Mouse (Mus musculus): ENCODE data around the gene Nlk. TPM values are rescaled to one million over a fixed set of nuclear protein-coding genes. Genes with fewer than 3 reads are reported as not detected.
"Not testable (repeated sequence)": the region's sequence is repeated elsewhere in the genome, so short reads cannot be mapped to it uniquely, and the experiment has no call there.

Nlk gene
- polyA plus RNA-seq, 1 experiment from 2014 or later = 13.4 TPM

DNA sequence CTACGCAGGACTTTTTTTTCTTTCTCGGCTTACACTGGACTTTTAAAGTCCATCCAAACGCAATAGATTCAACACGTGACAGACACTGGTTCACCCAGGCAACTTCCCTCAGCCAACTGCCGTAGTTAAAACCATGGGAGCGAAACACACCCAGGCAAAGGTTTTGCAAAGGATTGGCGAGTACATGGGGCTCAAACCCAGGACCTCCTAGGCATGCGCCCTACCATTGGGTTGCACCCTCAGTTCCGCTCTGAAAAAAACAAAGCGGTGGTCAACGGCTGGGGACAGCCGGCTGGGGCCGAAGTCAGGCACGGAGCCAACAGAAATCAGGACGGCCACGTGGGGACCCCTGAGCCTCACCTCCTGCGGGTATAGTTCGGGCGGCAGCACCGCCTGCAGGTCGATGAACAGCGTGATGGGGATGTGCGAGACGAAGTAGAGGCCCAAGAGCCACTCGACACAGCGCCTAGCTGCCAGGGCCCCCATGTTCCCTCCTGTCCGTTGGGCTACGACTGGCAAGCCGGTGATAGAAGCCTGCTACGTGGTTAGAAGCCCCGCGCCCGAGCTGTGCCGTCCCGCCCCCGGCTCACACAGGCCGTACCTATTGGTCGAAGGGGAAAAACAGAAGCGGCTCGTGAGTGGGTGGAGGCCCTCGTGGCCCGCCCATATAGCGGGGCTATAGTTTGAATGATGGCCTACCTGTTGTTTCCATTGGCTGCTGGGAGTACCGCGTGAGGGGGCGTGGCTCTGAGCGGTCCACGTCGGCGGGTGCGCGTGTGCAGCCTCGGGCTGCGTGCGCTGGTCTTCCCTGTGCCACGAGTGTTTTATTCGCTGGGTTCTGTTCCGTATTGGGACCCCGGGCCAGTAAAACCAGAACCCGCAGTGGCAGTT lies 146.8 kb downstream of the Nlk start, which contains the start of gene Tmem97:
Tmem97 (minus strand) TSS at position 610 of the 891 bp plus-strand sequence.
- Histone ChIP-seq H3K4me3 (peak within 1 kb of the TSS; percentile 80), H3K4me1 (peaks cover 29% of the 10 kb centered on the region), H3K9me3 (no peaks in the 10 kb centered on the region), H3K27ac (peak within 1 kb of the TSS; percentile 94), H3K27me3 (ENCODE audit: insufficient read depth, poor library complexity, severe bottlenecking) (no peaks in the 10 kb centered on the region), H3K36me3 (peaks cover 3% of the 10 kb centered on the region; the same call in 1 of the 2 replicates)
- peak; percentile 99 for DNase-seq (ENCODE audit: low spot score)
- WGBS = under 1% methylated on average over 60 of the region's 60 CpGs

- Histone ChIP-seq H3K4me3 (peak overlapping the region; percentile 80), H3K27me3 (ENCODE audit: insufficient read depth, poor library complexity, severe bottlenecking) (no peaks in the 10 kb centered on the region), H3K9me3 (no peaks in the 10 kb centered on the region), H3K36me3 (peaks cover 9% of the 10 kb centered on the region; the same call in 1 of the 2 replicates), H3K4me1 (peaks cover 25% of the 10 kb centered on the region), H3K27ac (peak overlapping the region; percentile 94)
- no peak for DNase-seq (ENCODE audit: low spot score)
- WGBS = 7% methylated on average over 5 of the region's 5 CpGs
Measured at GRCm38 (mm10) chr11:78549491-78549987, 147.6 kb downstream of the Nlk start.

DNA sequence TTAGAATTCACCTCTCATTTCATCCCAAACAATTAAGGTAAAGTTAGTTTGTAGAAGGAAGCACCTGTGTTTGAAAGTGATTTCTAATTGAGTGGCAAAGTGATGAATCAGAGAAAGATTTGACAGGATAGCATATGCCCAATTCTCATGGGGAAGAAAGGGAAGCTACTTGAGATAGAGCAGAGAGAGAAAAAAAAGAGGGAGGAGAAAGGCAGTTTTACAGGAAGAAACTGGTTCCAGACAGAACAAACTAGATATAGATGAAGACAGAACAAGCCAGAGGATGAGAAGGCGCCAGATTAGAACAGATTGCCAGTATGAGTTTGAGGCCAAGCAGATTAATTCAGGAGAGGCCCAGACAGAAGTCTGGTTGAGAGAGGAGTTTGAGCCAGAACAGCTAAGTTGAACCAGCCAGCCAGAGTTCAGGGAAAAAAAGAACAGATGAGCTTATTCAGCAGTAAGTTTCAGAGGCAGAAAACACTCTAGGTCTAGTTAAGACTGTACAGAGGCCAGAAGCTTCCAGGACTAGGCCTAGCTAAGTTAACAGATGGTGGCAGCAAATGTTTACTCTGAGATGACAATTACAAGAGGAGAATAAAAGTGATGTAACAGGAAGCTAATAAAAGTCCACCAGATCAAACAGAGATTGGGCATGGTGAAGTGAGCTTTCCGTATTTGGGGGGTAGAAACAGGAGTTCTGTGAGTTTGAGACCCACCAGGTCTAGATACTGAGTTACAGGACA lies 149.3 kb downstream of the Nlk start:
- H3K4me3 ChIP-seq = no peak overlapping the region
- H3K27me3 ChIP-seq (ENCODE audit: insufficient read depth, poor library complexity, severe bottlenecking) = no peaks in the 10 kb centered on the region
- no peak for DNase-seq (ENCODE audit: low spot score)
- no peak overlapping the region for H3K27ac ChIP-seq
- WGBS = 78% methylated on average over 2 of the region's 2 CpGs
- peaks cover 25% of the 10 kb centered on the region for H3K4me1 ChIP-seq
- H3K9me3 ChIP-seq = no peaks in the 10 kb centered on the region
- peaks cover 21% of the 10 kb centered on the region for H3K36me3 ChIP-seq

- Histone ChIP-seq H3K27ac (no peak overlapping the region), H3K4me1 (peaks cover 17% of the 10 kb centered on the region), H3K36me3 (peaks cover 43% of the 10 kb centered on the region), H3K27me3 (ENCODE audit: insufficient read depth, poor library complexity, severe bottlenecking) (no peaks in the 10 kb centered on the region), H3K4me3 (no peak overlapping the region), H3K9me3 (no peaks in the 10 kb centered on the region)
- WGBS = 61% methylated on average over 8 of the region's 8 CpGs
- no peak for DNase-seq (ENCODE audit: low spot score)
Measured at GRCm38 (mm10) chr11:78545181-78545580, 152.0 kb downstream of the Nlk start.

DNA sequence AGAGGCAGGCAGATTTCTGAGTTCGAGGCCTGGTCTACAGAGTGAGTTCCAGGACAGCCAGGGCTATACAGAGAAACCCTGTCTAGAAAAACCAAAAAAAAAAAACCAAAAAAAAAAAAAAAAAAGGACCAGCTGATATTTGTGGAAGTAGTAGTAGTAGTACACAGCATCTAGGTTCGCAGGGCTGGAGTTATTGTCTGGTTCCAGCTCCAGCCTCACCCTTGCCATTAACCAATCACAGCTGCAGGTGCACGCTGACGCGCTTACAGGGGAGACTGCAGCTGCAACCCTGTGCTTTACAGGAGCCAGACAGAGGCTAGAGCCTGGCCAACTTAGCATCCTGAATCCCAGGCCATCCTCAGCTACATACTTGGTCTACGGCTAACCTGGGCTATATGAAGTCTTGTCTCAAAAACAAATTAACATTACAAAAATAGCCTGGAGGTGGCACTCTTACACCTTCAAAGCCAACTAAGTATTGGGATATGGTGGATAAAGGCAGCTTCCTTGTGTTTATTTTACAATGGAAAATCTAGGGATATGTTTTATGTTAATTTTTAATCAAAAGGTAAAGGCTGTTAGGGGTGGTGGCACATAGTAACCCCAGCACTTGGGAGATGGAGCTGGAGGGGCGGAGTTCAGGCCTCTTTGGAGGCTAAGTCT lies 152.6 kb downstream of the Nlk start:
- peaks cover 49% of the 10 kb centered on the region for H3K36me3 ChIP-seq

GRCm38 (mm10) chr11:78540358-78540757 lies 156.8 kb downstream of the Nlk start:
- no peak overlapping the region for H3K4me3 ChIP-seq
- DNase-seq (ENCODE audit: low spot score) = no peak
- H3K9me3 ChIP-seq = no peaks in the 10 kb centered on the region
- no peak overlapping the region for H3K27ac ChIP-seq
- peaks cover 13% of the 10 kb centered on the region for H3K4me1 ChIP-seq
- H3K36me3 ChIP-seq = peaks cover 57% of the 10 kb centered on the region
- no peaks in the 10 kb centered on the region for H3K27me3 ChIP-seq (ENCODE audit: insufficient read depth, poor library complexity, severe bottlenecking)
- 86% methylated on average over 3 of the region's 3 CpGs for WGBS

More for the DNA sequence above, 152.6 kb downstream of the Nlk start:
- H3K9me3 ChIP-seq = no peaks in the 10 kb centered on the region
- H3K4me1 ChIP-seq = peaks cover 13% of the 10 kb centered on the region
- WGBS = 93% methylated on average over 7 of the region's 7 CpGs
- DNase-seq (ENCODE audit: low spot score) = no peak
- H3K27me3 ChIP-seq (ENCODE audit: insufficient read depth, poor library complexity, severe bottlenecking) = no peaks in the 10 kb centered on the region
- H3K4me3 ChIP-seq = no peak overlapping the region
- no peak overlapping the region for H3K27ac ChIP-seq

DNA sequence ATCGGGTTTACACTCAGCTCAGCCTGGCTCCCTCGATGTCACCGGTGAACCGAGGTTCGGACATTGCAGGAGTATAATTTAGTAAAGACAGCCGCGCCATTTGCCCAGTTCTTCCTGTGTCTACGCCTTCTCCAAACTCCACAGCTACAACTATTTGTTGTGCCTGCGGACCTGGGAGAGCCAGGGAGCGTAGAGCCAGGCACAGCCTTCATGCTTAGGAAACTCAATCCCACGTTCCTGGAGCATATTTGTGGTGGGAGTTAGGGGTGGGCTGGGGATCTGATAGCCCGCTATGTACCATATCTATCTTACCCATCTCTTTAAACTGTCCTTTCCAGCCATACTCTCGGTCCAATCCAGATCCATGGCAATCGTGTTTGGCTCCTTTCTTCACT lies 160.5 kb downstream of the Nlk start:
- H3K36me3 ChIP-seq = peaks cover 39% of the 10 kb centered on the region
- peak overlapping the region; percentile 87 for H3K4me3 ChIP-seq
- peak overlapping the region; percentile 93 for H3K27ac ChIP-seq
- no peak for DNase-seq (ENCODE audit: low spot score)
- H3K27me3 ChIP-seq (ENCODE audit: insufficient read depth, poor library complexity, severe bottlenecking) = no peaks in the 10 kb centered on the region
- WGBS = 3% methylated on average over 14 of the region's 14 CpGs
- peaks cover 29% of the 10 kb centered on the region for H3K4me1 ChIP-seq
- no peaks in the 10 kb centered on the region for H3K9me3 ChIP-seq

DNA sequence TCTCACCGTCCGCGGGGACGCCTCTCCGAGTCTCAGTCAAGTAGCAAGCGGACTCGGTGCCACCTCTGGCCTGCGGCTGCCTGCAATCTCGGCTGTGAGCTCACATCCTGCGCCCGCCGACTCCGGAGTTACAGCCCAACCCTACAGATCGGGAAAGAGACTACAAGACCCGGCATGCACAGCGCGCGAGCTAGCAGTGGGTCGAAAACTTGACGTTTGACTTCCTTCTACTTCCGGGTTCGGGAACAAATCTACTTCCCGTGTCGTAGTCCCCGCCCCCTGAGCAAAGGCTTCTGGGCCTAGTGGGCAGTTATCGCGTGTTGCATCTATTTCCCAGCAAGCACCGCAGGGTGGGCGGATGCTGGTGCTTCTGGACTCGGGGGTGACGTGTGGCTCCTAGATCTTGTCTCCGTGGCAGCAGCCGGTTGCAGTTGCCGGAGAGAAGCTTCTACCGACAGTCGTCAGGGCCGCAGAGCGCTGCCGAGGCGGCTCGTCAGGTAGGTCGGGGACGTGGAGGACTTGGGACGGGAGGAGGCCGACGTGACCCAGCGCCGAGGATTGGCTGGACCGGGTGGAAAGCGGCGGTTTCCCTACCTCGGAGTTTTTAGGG lies 161.0 kb downstream of the Nlk start, which contains the start of the genes Tnfaip1 and Ift20:
Tnfaip1 (minus strand) TSS at position 253 of the 610 bp plus-strand sequence.
Ift20 (plus strand) TSS at position 282 of the 610 bp plus-strand sequence.
- Histone ChIP-seq H3K27ac (peak within 1 kb of the TSS; percentile 93), H3K36me3 (peaks cover 35% of the 10 kb centered on the region), H3K4me1 (peaks cover 29% of the 10 kb centered on the region), H3K9me3 (no peaks in the 10 kb centered on the region), H3K4me3 (peak within 1 kb of the TSS; percentile 87), H3K27me3 (ENCODE audit: insufficient read depth, poor library complexity, severe bottlenecking) (no peaks in the 10 kb centered on the region)
- under 1% methylated on average over 52 of the region's 52 CpGs for WGBS
- DNase-seq (ENCODE audit: low spot score) = peak; percentile 100

- DNase-seq (ENCODE audit: low spot score) = no peak
- Histone ChIP-seq H3K36me3 (peaks cover 34% of the 10 kb centered on the region), H3K27ac (peak overlapping the region; percentile 93), H3K4me1 (peaks cover 29% of the 10 kb centered on the region), H3K4me3 (peak overlapping the region; percentile 87), H3K27me3 (ENCODE audit: insufficient read depth, poor library complexity, severe bottlenecking) (no peaks in the 10 kb centered on the region), H3K9me3 (no peaks in the 10 kb centered on the region)
- under 1% methylated on average over 23 of the region's 23 CpGs for WGBS
Measured at GRCm38 (mm10) chr11:78535376-78536079, 161.6 kb downstream of the Nlk start.

DNA sequence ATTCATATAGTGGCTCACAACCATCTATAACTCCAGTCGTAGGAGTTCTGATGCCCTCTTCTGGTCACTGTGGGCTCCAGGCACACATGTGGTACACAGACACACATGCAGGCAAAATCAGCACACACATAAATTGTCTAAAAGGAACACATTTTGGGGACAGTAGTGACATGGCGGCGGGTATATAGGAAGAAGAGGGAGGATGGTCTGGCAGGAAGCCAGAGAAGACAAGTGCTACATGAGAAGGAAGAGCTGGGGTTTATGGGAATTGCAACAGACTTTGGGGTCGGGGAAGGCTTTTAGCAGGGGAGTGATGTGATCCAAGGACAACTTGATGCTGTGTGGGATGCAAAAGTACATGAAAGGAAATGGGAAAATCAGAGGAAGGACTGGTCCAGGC lies 162.7 kb downstream of the Nlk start:
- H3K27me3 ChIP-seq (ENCODE audit: insufficient read depth, poor library complexity, severe bottlenecking) = no peaks in the 10 kb centered on the region
- H3K36me3 ChIP-seq = peaks cover 34% of the 10 kb centered on the region
- no peaks in the 10 kb centered on the region for H3K9me3 ChIP-seq
- DNase-seq (ENCODE audit: low spot score) = no peak
- H3K27ac ChIP-seq = no peak overlapping the region
- 78% methylated on average over 4 of the region's 4 CpGs for WGBS
- H3K4me1 ChIP-seq = peaks cover 35% of the 10 kb centered on the region
- peak overlapping the region; percentile 87 for H3K4me3 ChIP-seq

DNA sequence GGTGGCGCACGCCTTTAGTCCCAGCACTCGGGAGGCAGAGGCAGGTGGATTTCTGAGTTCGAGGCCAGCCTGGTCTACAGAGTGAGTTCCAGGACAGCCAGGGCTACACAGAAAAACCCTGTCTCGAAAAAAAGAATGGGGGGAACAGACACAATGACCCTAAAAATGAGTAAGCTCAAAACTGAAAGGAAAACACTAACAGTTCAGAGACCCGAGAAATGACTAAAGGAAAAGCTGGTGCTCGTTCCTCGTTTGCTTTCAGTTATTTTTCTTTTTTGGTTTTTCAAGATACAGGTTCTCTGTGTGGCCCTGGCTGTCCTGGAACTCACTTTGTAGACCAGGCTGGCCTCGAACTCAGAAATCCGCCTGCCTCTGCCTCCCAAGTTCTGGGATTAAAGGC lies 165.7 kb downstream of the Nlk start:
- not testable (repeated sequence) for H3K27ac ChIP-seq; H3K4me3 ChIP-seq; H3K9me3 ChIP-seq; H3K27me3 ChIP-seq (ENCODE audit: insufficient read depth, poor library complexity, severe bottlenecking); DNase-seq (ENCODE audit: low spot score)
- Histone ChIP-seq H3K36me3 (peaks cover 52% of the 10 kb centered on the region), H3K4me1 (peaks cover 26% of the 10 kb centered on the region)
- WGBS = 80% methylated on average over 10 of the region's 10 CpGs

Measured in heart, embryonic 10.5 days (tissue).